Mouse (Mus musculus) heart, embryonic 13.5 days (tissue): Measurements from ENCODE around the gene Ncbp3. TPM values are rescaled to one million over a fixed set of nuclear protein-coding genes. Genes with fewer than 3 reads are reported as not detected.
A peak's percentile ranks its signal among the peaks of the same experiment; 100 is the strongest.

Source experiments
- ATAC-seq: fragments of 200-750 bp; cut with Nextera tagmentation; 2 replicates; pipeline ENCODE4 v1.8.0; 2017; ENCODE audit warnings: moderate TSS enrichment; ENCODE audit not compliant: insufficient number of reproducible peaks, low FRiP score, low TSS enrichment; ENCODE audit errors: extremely low read depth
- H3K27ac ChIP-seq: fragments of 300-500 bp; sonication (generic); replicated peaks from 2 replicates; pipeline ENCODE4 v1.5.1; 2015; ENCODE audit warnings: moderate library complexity, mild to moderate bottlenecking, inconsistent platforms
- H3K27me3 ChIP-seq: fragments of 300-500 bp; sonication (generic); replicated peaks from 2 replicates; pipeline ENCODE4 v1.6.1; 2015; ENCODE audit warnings: mild to moderate bottlenecking, inconsistent platforms
- H3K36me3 ChIP-seq: fragments of 300-500 bp; sonication (generic); 2 replicates; pipeline ENCODE4 v1.6.1; 2015; ENCODE audit warnings: mild to moderate bottlenecking, inconsistent platforms
- H3K4me1 ChIP-seq: fragments of 300-500 bp; sonication (generic); 2 replicates; pipeline ENCODE4 v1.6.1; 2015; ENCODE audit warnings: inconsistent platforms
- H3K4me2 ChIP-seq: fragments of 300-500 bp; sonication (generic); 2 replicates; pipeline ENCODE4 v1.6.1; 2015; ENCODE audit warnings: inconsistent platforms, mild to moderate bottlenecking, moderate library complexity
- H3K4me3 ChIP-seq: fragments of 300-500 bp; sonication (generic); 2 replicates; pipeline ENCODE4 v1.5.1; 2015; ENCODE audit warnings: moderate library complexity, mild to moderate bottlenecking, inconsistent platforms
- H3K9ac ChIP-seq: fragments of 300-500 bp; sonication (generic); 2 replicates; pipeline ENCODE4 v1.6.1; 2015; ENCODE audit warnings: inconsistent platforms, mild to moderate bottlenecking, moderate library complexity
- H3K9me3 ChIP-seq: fragments of 300-500 bp; sonication (generic); 2 replicates; pipeline ENCODE4 v1.6.1; 2016; ENCODE audit warnings: inconsistent platforms
- WGBS: fragments of 180-500 bp; shearing (Covaris S2); methylation state at CpG from one replicate; pipeline ENCODE4 v1.1.7; 2015; ENCODE audit warnings: mixed read lengths; 5-methylcytosine and 5-hydroxymethylcytosine counted together
- polyA plus RNA-seq: library from polyadenylated mRNA; unstranded; fragments of >200 nt; fragmentation: Nextera tagmentation; extraction: Ambion mirVana; gene quantifications from 2 replicates; pipeline ENCODE4 v1.2.1, GENCODE M21; 2015

Gene Ncbp3
- polyA plus RNA-seq, 1 experiment from 2014 or later: 9.9 TPM

DNA sequence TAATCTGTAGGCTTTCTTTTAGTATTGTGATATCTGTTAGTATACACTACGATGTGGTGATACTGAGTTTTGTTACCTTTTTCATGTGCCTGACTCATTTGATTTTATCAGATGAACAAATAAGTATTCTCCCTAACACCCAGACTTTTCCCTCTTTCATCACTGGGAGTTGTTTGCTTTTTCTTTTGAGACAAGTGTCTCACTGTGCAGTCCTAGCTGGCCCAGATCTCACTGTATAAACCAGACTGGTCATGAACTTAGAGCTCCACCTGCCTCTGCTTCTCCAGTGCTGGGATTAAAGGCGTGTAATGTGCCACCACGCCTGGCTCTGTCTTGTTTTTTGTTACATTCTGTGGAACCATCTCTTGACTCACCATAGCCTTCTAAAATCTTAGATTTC lies 12.0 kb downstream of the Ncbp3 start:
- Histone ChIP-seq H3K36me3 (peaks cover 81% of the 10 kb centered on the region), H3K27me3 (no peaks in the 10 kb centered on the region), H3K4me1 (peaks cover 31% of the 10 kb centered on the region), H3K27ac (no peak overlapping the region), H3K4me3 (no peak overlapping the region), H3K9ac (no peak overlapping the region), H3K4me2 (no peak overlapping the region), H3K9me3 (no peaks in the 10 kb centered on the region)
- 89% methylated on average over 3 of the region's 3 CpGs for WGBS
- ATAC-seq: no peak

DNA sequence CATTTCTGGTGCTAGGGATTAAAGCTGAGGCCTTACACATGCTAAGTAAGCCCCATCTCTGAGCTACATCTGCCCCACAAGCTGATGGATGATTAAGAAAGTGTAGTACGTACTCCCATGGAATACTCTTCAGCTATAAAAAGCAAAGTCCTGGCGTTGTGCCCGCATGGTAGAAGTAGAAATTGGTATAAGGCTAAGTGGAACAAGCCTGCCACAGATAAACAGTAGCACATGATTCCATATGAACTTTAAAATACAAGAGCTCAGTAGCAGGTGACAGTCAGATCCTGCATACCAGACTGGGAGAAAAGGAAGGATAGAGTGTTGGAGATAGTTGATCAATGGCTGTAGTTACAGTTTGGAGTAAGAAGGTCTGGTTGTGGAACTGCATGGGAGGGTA lies 13.8 kb downstream of the Ncbp3 start:
- H3K9me3 ChIP-seq: no peaks in the 10 kb centered on the region
- ATAC-seq: no peak
- 0 out of 2 replicates have a peak overlapping the region, but pooled peaks have one; percentile 30 for H3K27ac ChIP-seq
- H3K4me3 ChIP-seq: no peak overlapping the region
- WGBS: 48% methylated on average over 3 of the region's 3 CpGs
- H3K4me2 ChIP-seq: no peak overlapping the region
- peaks cover 74% of the 10 kb centered on the region for H3K36me3 ChIP-seq
- H3K27me3 ChIP-seq: no peaks in the 10 kb centered on the region
- H3K9ac ChIP-seq: no peak overlapping the region
- H3K4me1 ChIP-seq: peaks cover 31% of the 10 kb centered on the region

GRCm38 (mm10) chr11:73071839-73072238 lies 24.3 kb downstream of the Ncbp3 start:
- WGBS: 77% methylated on average over 3 of the region's 3 CpGs
- H3K4me2 ChIP-seq: no peak overlapping the region
- H3K27me3 ChIP-seq: no peaks in the 10 kb centered on the region
- H3K4me3 ChIP-seq: no peak overlapping the region
- H3K27ac ChIP-seq: no peak overlapping the region
- H3K9me3 ChIP-seq: no peaks in the 10 kb centered on the region
- peaks cover 95% of the 10 kb centered on the region for H3K36me3 ChIP-seq
- H3K4me1 ChIP-seq: 0 out of 2 replicates have a peak, but pooled peaks cover 4% of the 10 kb centered on the region
- ATAC-seq: no peak
- no peak overlapping the region for H3K9ac ChIP-seq

DNA sequence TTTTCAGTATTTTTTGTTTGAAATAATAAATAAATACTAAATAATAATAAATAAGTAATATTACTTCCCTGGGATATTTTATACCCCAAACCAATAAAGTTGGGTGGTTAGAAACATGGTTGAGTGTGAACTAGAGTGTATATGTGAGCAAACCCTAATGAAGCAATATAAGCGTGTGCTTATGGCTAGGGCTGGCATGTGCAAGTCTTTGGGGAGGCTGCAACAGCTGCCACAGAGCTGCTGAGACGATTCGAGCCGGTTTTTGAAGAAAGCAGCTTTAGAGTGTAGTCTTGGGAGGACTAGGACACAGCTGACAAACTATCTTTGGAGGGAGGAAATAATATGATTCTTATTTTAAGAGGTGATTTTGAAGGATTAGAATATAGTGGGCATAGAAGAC lies 28.7 kb downstream of the Ncbp3 start:
- Histone ChIP-seq H3K9ac (no peak overlapping the region), H3K4me3 (no peak overlapping the region), H3K27me3 (no peaks in the 10 kb centered on the region), H3K4me2 (no peak overlapping the region), H3K4me1 (0 out of 2 replicates have a peak, but pooled peaks cover 4% of the 10 kb centered on the region), H3K36me3 (peaks cover 94% of the 10 kb centered on the region), H3K9me3 (no peaks in the 10 kb centered on the region), H3K27ac (no peak overlapping the region)
- ATAC-seq: no peak
- 91% methylated on average over 4 of the region's 4 CpGs for WGBS

GRCm38 (mm10) chr11:73076733-73077132 lies 29.1 kb downstream of the Ncbp3 start:
- H3K27me3 ChIP-seq: no peaks in the 10 kb centered on the region
- no peak overlapping the region for H3K4me2 ChIP-seq
- no peaks in the 10 kb centered on the region for H3K9me3 ChIP-seq
- no peak overlapping the region for H3K9ac ChIP-seq
- H3K4me3 ChIP-seq: no peak overlapping the region
- peaks cover 96% of the 10 kb centered on the region for H3K36me3 ChIP-seq
- 0 out of 2 replicates have a peak, but pooled peaks cover 4% of the 10 kb centered on the region for H3K4me1 ChIP-seq
- H3K27ac ChIP-seq: no peak overlapping the region
- ATAC-seq: no peak
- WGBS: 67% methylated on average over 4 of the region's 4 CpGs

DNA sequence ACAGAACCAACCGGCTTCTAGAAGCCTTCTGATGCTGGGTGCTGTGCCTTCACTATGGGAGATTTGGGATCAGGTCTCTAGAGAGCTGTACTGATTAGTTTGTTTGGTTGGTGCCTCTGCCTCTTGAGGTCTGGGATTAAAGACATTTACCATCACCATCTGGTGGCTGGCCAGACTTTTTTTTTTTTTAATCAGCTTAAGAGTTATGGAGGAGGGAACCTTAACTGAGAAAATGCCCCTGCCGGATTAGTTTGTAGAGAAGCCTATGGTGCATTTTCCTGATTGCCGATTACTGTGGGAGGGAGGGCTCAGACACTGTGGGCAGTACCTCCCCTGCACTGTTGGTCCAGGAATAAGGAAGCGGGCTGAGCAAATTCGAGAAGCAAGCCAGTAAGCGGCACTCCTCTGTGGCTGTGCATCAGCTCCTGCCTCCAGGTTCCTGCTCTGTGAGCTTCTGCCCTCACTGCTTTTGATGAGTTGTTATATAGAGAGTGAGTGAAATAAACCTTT lies 29.7 kb downstream of the Ncbp3 start:
- Histone ChIP-seq H3K4me2 (no peak overlapping the region), H3K36me3 (peaks cover 99% of the 10 kb centered on the region), H3K4me3 (no peak overlapping the region), H3K9ac (no peak overlapping the region), H3K27ac (no peak overlapping the region), H3K9me3 (no peaks in the 10 kb centered on the region), H3K4me1 (0 out of 2 replicates have a peak, but pooled peaks cover 4% of the 10 kb centered on the region), H3K27me3 (no peaks in the 10 kb centered on the region)
- 85% methylated on average over 6 of the region's 6 CpGs for WGBS
- no peak for ATAC-seq

DNA sequence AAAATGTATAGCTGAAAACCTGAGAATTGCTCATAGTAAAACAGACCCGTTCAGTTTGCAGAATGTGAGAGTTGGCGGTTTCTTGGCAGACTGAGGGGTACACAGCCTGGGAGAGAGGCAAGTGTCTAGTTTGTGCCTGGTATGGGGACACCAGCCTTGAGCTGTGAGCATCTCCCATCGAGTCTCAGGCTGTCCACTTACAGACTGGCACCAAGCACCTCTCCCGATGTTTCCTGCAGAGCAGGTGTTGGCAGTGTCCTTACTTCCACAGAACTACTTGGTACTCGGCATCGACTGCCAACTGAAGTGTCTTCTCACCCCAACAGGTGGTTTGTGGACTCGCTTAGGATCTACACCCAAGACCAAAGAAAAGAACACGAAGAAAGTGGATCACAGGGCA lies 31.0 kb downstream of the Ncbp3 start:
- ATAC-seq: no peak
- H3K4me2 ChIP-seq: no peak overlapping the region
- no peak overlapping the region for H3K27ac ChIP-seq
- peaks cover 95% of the 10 kb centered on the region for H3K36me3 ChIP-seq
- H3K27me3 ChIP-seq: no peaks in the 10 kb centered on the region
- WGBS: 86% methylated on average over 8 of the region's 8 CpGs
- H3K9ac ChIP-seq: no peak overlapping the region
- 0 out of 2 replicates have a peak, but pooled peaks cover 4% of the 10 kb centered on the region for H3K4me1 ChIP-seq
- H3K4me3 ChIP-seq: no peak overlapping the region
- H3K9me3 ChIP-seq: no peaks in the 10 kb centered on the region

DNA sequence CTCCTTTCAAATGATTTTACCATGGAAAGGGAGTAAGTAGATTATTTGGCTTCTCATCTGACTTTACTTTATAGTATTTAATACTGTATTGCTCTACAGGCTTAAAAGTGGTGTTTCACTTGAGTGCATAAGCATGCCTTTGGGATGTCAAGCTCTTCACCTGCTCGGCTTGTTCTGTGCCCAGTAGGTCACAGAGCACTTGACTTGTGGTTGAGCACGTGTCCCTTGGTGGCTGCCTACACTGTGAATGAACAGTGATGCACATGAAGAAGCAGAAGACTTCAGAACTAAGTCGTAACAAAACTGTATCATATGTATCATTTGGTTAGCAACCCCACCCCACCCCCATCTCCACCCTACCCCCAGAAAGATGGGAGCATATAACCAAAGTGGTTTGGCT lies 32.7 kb downstream of the Ncbp3 start:
- H3K9ac ChIP-seq: no peak overlapping the region
- no peak overlapping the region for H3K4me2 ChIP-seq
- H3K27ac ChIP-seq: no peak overlapping the region
- 82% methylated on average over 3 of the region's 3 CpGs for WGBS
- H3K4me1 ChIP-seq: peaks cover 19% of the 10 kb centered on the region
- no peak for ATAC-seq
- H3K36me3 ChIP-seq: peaks cover 89% of the 10 kb centered on the region
- no peak overlapping the region for H3K4me3 ChIP-seq
- H3K9me3 ChIP-seq: no peaks in the 10 kb centered on the region
- no peaks in the 10 kb centered on the region for H3K27me3 ChIP-seq

DNA sequence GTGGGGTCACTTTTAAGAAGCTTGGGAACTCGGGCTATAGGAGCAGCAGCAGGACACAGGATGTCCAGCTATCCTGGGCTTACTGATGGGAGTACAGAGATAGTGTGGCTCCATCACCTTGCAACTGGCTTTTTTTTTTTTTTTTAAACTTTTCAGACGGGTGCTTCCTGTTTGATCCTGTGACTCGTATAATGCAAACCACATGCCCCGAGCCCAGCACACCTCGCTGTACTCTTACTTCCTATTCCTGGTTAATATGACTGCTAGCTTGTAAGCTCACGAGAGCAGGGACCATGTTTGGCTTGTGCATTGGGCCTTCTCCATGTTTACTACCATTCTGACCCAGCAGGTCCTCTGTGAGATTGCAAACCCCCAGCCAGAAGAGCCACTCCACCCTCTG lies 36.7 kb downstream of the Ncbp3 start:
- no peak overlapping the region for H3K9ac ChIP-seq
- no peak overlapping the region for H3K4me2 ChIP-seq
- peaks cover 54% of the 10 kb centered on the region for H3K36me3 ChIP-seq
- peak overlapping the region; percentile 63 for H3K27ac ChIP-seq
- H3K4me1 ChIP-seq: peaks cover 51% of the 10 kb centered on the region
- no peak for ATAC-seq
- no peaks in the 10 kb centered on the region for H3K9me3 ChIP-seq
- H3K27me3 ChIP-seq: no peaks in the 10 kb centered on the region
- no peak overlapping the region for H3K4me3 ChIP-seq
- WGBS: 58% methylated on average over 6 of the region's 6 CpGs

DNA sequence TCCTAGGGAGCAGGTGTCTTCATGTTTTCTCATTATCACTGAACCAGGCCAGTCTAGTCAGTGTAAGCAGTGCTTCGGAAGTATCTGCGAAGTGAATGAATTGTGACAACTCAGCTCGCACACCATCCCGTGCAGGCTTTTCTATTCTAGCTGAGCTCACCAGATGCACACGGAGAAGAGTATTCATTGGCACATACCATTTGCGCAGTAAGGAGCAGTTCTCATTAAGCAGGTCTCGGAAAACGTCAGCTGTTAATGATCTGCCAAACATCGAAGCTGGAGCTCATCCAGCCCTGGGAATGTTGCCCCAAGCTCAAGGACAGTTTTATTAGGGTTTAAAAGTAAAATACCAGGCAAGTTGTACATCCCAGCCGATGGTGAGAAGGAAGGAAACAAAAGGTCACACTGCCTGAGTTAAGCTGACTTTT lies 37.2 kb downstream of the Ncbp3 start:
- H3K9me3 ChIP-seq: no peaks in the 10 kb centered on the region
- no peak for ATAC-seq
- H3K9ac ChIP-seq: no peak overlapping the region
- H3K4me3 ChIP-seq: no peak overlapping the region
- H3K27me3 ChIP-seq: no peaks in the 10 kb centered on the region
- peak overlapping the region; percentile 63 for H3K27ac ChIP-seq
- no peak overlapping the region for H3K4me2 ChIP-seq
- H3K4me1 ChIP-seq: peaks cover 51% of the 10 kb centered on the region
- H3K36me3 ChIP-seq: peaks cover 49% of the 10 kb centered on the region
- 64% methylated on average over 10 of the region's 10 CpGs for WGBS

DNA sequence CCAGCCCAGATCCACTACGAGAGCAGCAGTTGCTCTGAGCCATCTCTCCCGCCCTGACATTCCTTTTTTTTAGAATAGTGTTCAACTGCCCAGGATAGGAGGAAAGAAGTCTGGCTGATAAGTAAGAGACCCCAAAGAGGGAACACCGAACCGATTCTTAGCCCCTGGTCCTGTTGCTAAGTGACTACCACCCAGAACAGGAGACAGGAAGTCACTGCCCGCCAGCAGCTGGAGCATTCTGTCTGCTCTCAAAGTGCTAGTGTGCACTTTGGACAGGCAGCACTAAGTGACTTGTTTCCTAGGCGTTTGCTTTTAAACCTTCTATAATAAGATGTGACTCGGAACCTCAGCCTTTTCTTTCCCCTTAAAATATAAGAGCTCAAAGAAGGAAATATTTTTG lies 37.8 kb downstream of the Ncbp3 start:
- Histone ChIP-seq H3K4me2 (no peak overlapping the region), H3K4me1 (peaks cover 51% of the 10 kb centered on the region), H3K9me3 (no peaks in the 10 kb centered on the region), H3K9ac (no peak overlapping the region), H3K27ac (peak overlapping the region; percentile 63), H3K36me3 (peaks cover 44% of the 10 kb centered on the region), H3K27me3 (no peaks in the 10 kb centered on the region), H3K4me3 (no peak overlapping the region)
- WGBS: 42% methylated on average over 7 of the region's 7 CpGs
- ATAC-seq: no peak

GRCm38 (mm10) chr11:73087700-73088480 lies 40.3 kb downstream of the Ncbp3 start:
- 59% methylated on average over 6 of the region's 6 CpGs for WGBS
- no peak overlapping the region for H3K4me3 ChIP-seq
- no peak for ATAC-seq
- peaks cover 51% of the 10 kb centered on the region for H3K4me1 ChIP-seq
- H3K9ac ChIP-seq: no peak overlapping the region; the same call in 1 of the 2 replicates
- no peaks in the 10 kb centered on the region for H3K9me3 ChIP-seq
- peaks cover 19% of the 10 kb centered on the region for H3K36me3 ChIP-seq
- no peaks in the 10 kb centered on the region for H3K27me3 ChIP-seq
- H3K27ac ChIP-seq: 0 out of 2 replicates have a peak overlapping the region, but pooled peaks have one; percentile 1
- no peak overlapping the region for H3K4me2 ChIP-seq
